Mouse (Mus musculus): ENCODE results near the gene Nlgn2. TPM values are rescaled to one million over a fixed set of nuclear protein-coding genes. Genes with fewer than 3 reads are reported as not detected.

Nlgn2 gene
- polyA plus RNA-seq, 1 experiment from 2014 or later, result 11.8 TPM

- Histone ChIP-seq H3K9ac (0 out of 2 replicates have a peak within 1 kb of the TSS, but pooled peaks have one; percentile 19), H3K36me3 (no peaks in the 10 kb centered on the region), H3K4me1 (peaks cover 15% of the 10 kb centered on the region; the same call in 1 of the 2 replicates), H3K27me3 (peaks cover 44% of the 10 kb centered on the region), H3K4me2 (replicated peaks) (peak within 1 kb of the TSS; percentile 25; the same call in 1 of the 2 replicates), H3K9me3 (no peaks in the 10 kb centered on the region), H3K4me3 (peak within 1 kb of the TSS; percentile 17), H3K27ac (no peak within 1 kb of the TSS)
- WGBS, result 19% methylated on average over 30 of the region's 30 CpGs
- ATAC-seq (ENCODE audit: low FRiP score, low read depth), result no peak
Observed at GRCm38 (mm10) chr11:69858113-69858998, 20.8 kb upstream of the Nlgn2 start, which contains the start of gene Tnk1. TSS of gene Tnk1 (minus strand) at chr11:69858730.

- Histone ChIP-seq H3K4me2 (replicated peaks) (peak overlapping the region; percentile 15; the same call in 1 of the 2 replicates), H3K27ac (no peak overlapping the region), H3K9me3 (no peaks in the 10 kb centered on the region), H3K27me3 (peaks cover 41% of the 10 kb centered on the region), H3K36me3 (peaks cover 21% of the 10 kb centered on the region), H3K9ac (no peak overlapping the region), H3K4me3 (no peak overlapping the region), H3K4me1 (peaks cover 23% of the 10 kb centered on the region)
- 20% methylated on average over 16 of the region's 16 CpGs for WGBS
- ATAC-seq (ENCODE audit: low FRiP score, low read depth), result no peak; the same call in 1 of the 2 replicates
Observed at GRCm38 (mm10) chr11:69855347-69855746, 17.8 kb upstream of the Nlgn2 start.

GRCm38 (mm10) chr11:69854680-69855079 is 17.1 kb upstream of the Nlgn2 start:
- no peak for ATAC-seq (ENCODE audit: low FRiP score, low read depth)

DNA sequence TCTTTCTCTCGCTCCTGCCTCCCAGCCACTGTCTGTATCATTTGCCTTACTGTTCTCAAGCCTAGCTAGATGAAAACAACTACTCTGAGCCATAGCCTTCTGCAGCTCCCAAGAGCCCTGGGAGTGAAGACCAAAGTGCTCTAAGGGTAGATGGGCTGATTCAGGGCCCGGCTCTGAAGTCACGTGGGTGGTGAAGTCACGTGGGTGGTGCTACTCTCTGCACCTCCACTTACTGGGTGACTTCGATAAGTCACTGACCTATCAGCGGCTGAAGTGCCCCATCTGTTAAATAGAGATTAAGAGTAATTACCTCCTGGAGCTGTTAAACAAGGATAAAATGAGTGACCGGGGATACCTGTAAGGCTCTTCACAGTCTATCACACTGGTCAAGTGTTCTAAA is 16.4 kb upstream of the Nlgn2 start:
- ATAC-seq (ENCODE audit: low FRiP score, low read depth), result no peak
- Histone ChIP-seq H3K36me3 (peaks cover 35% of the 10 kb centered on the region), H3K27me3 (peaks cover 28% of the 10 kb centered on the region), H3K4me3 (no peak overlapping the region), H3K9me3 (no peaks in the 10 kb centered on the region), H3K4me2 (replicated peaks) (no peak overlapping the region), H3K27ac (no peak overlapping the region; the same call in 1 of the 2 replicates), H3K4me1 (peaks cover 29% of the 10 kb centered on the region), H3K9ac (no peak overlapping the region)
- 66% methylated on average over 7 of the region's 7 CpGs for WGBS

More at GRCm38 (mm10) chr11:69854680-69855079, 17.1 kb upstream of the Nlgn2 start:
- Histone ChIP-seq H3K9me3 (no peaks in the 10 kb centered on the region), H3K4me2 (replicated peaks) (no peak overlapping the region), H3K9ac (no peak overlapping the region), H3K4me3 (no peak overlapping the region), H3K27me3 (peaks cover 34% of the 10 kb centered on the region), H3K4me1 (peaks cover 29% of the 10 kb centered on the region), H3K36me3 (peaks cover 28% of the 10 kb centered on the region), H3K27ac (no peak overlapping the region; the same call in 1 of the 2 replicates)
- WGBS, result 77% methylated on average over 10 of the region's 10 CpGs

- 68% methylated on average over 8 of the region's 8 CpGs for WGBS
- H3K27ac ChIP-seq, result no peak overlapping the region
- H3K4me1 ChIP-seq, result peaks cover 35% of the 10 kb centered on the region
Observed at GRCm38 (mm10) chr11:69850754-69851153, 13.2 kb upstream of the Nlgn2 start.

DNA sequence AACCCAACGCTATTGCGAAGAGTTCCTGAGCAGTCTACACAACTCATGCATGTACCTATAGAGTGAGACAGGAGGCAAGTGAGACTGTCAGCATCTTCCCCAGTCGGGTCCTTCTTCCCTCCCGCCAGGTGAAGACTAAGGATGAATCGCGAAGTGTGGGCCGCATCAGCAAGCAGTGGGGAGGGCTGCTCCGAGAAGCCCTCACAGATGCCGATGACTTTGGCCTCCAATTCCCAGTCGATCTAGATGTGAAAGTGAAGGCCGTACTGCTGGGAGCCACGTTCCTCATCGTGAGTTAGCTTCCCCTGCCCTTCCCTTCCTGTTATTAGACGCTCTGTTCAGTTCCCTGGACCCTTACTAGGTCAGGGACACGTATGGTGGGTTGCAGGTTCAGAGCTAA is 12.3 kb upstream of the Nlgn2 start:
- H3K36me3 ChIP-seq, result peaks cover 49% of the 10 kb centered on the region
- H3K27me3 ChIP-seq, result no peaks in the 10 kb centered on the region
- peaks cover 35% of the 10 kb centered on the region for H3K4me1 ChIP-seq
- H3K9me3 ChIP-seq, result no peaks in the 10 kb centered on the region
- H3K4me2 ChIP-seq (replicated peaks), result no peak overlapping the region
- H3K4me3 ChIP-seq, result no peak overlapping the region
- ATAC-seq (ENCODE audit: low FRiP score, low read depth), result no peak
- H3K9ac ChIP-seq, result no peak overlapping the region
- no peak overlapping the region for H3K27ac ChIP-seq
- WGBS, result 93% methylated on average over 15 of the region's 15 CpGs

More at GRCm38 (mm10) chr11:69850754-69851153, 13.2 kb upstream of the Nlgn2 start:
- H3K9me3 ChIP-seq, result no peaks in the 10 kb centered on the region
- peaks cover 49% of the 10 kb centered on the region for H3K36me3 ChIP-seq
- H3K9ac ChIP-seq, result no peak overlapping the region
- peak overlapping the region; percentile 1; the same call in 1 of the 2 replicates for H3K4me3 ChIP-seq
- ATAC-seq (ENCODE audit: low FRiP score, low read depth), result no peak
- H3K4me2 ChIP-seq (replicated peaks), result no peak overlapping the region
- no peaks in the 10 kb centered on the region for H3K27me3 ChIP-seq

GRCm38 (mm10) chr11:69849128-69849527 is 11.5 kb upstream of the Nlgn2 start:
- no peak overlapping the region for H3K9ac ChIP-seq
- no peaks in the 10 kb centered on the region for H3K9me3 ChIP-seq
- H3K27ac ChIP-seq, result no peak overlapping the region
- 89% methylated on average over 9 of the region's 9 CpGs for WGBS
- H3K4me1 ChIP-seq, result peaks cover 35% of the 10 kb centered on the region
- no peak overlapping the region for H3K4me3 ChIP-seq
- no peak overlapping the region for H3K4me2 ChIP-seq (replicated peaks)
- ATAC-seq (ENCODE audit: low FRiP score, low read depth), result no peak
- H3K36me3 ChIP-seq, result peaks cover 49% of the 10 kb centered on the region
- no peaks in the 10 kb centered on the region for H3K27me3 ChIP-seq

DNA sequence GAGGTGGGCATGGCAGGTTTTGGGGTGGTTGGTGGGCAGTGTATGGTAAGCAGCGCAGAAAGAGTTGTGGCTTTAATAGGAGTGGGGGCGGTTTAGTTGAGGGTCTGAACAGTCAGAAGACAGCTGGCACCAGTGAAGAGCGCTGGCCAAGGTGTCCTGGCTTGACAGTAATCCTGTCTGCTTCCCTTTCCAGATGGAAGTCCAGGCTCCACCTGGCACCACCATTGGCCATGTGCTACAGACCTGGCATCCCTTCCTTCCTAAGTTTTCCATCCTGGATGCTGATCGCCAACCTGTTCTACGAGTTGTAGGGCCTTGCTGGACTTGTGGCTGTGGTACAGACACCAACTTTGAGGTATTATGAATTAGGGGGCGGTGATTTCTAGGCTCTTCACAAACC is 10.4 kb upstream of the Nlgn2 start:
- H3K4me1 ChIP-seq, result peaks cover 33% of the 10 kb centered on the region
- 96% methylated on average over 6 of the region's 6 CpGs for WGBS
- no peak overlapping the region for H3K27ac ChIP-seq
- H3K4me2 ChIP-seq (replicated peaks), result peak overlapping the region; percentile 93
- H3K4me3 ChIP-seq, result peak overlapping the region; percentile 79
- no peak for ATAC-seq (ENCODE audit: low FRiP score, low read depth)
- peaks cover 49% of the 10 kb centered on the region for H3K36me3 ChIP-seq
- no peaks in the 10 kb centered on the region for H3K27me3 ChIP-seq
- H3K9me3 ChIP-seq, result no peaks in the 10 kb centered on the region
- H3K9ac ChIP-seq, result peak overlapping the region; percentile 90

DNA sequence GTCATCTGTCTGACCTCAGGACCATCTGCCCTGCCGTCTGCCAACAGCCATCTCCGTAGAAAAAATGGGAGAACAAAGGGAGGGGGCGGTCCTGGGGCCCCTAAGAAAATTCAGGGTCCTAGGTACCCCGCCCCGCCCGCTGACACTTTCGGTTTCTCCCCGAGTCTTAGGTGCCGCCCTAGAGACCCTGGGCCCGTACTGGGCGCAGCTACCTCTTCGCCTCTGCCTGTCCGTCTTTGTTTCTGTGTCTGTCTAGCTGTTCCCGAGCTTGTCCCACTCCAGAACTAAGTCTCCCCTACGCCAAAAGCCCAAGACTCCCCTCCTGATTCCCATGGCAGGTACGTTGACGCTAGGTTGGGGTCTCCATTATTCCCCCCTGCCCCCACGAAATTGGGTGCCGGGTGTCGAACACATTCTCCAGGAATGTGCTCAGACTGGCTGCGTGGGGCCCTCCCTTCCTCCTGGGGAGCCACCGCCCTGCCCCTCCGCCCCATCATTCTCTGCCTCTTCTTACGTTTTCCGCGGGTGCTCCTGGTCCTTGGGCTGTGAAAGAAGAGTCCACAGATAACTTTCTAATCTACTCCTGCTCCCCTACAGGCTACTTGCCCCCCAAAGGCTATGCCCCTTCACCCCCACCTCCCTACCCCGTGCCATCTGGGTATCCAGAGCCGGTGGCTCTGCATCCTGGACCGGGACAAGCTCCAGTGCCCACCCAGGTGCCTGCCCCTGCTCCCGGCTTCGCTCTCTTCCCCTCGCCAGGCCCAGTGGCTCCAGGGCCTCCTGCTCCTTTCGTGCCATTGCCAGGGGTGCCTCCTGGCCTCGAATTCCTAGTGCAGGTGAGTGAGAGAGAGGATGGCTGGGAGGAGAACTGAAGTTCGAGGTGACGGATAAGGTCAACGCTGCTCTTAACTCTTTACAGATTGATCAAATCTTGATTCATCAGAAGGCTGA is 9.4 kb upstream of the Nlgn2 start:
- no peaks in the 10 kb centered on the region for H3K9me3 ChIP-seq
- ATAC-seq (ENCODE audit: low FRiP score, low read depth), result peak; percentile 41
- peaks cover 31% of the 10 kb centered on the region for H3K4me1 ChIP-seq
- peak overlapping the region; percentile 79 for H3K4me3 ChIP-seq
- H3K36me3 ChIP-seq, result peaks cover 44% of the 10 kb centered on the region
- H3K9ac ChIP-seq, result peak overlapping the region; percentile 90
- H3K27ac ChIP-seq, result peak overlapping the region; percentile 96
- H3K27me3 ChIP-seq, result no peaks in the 10 kb centered on the region
- WGBS, result 12% methylated on average over 36 of the region's 37 CpGs
- peak overlapping the region; percentile 93 for H3K4me2 ChIP-seq (replicated peaks)

GRCm38 (mm10) chr11:69846198-69846680 is 8.7 kb upstream of the Nlgn2 start, which contains the start of gene Plscr3:
TSS of gene Plscr3 (plus strand) at chr11:69846376.
- Histone ChIP-seq H3K4me2 (replicated peaks) (peak within 1 kb of the TSS; percentile 93), H3K9me3 (no peaks in the 10 kb centered on the region), H3K36me3 (peaks cover 37% of the 10 kb centered on the region), H3K4me1 (peaks cover 31% of the 10 kb centered on the region), H3K9ac (peak within 1 kb of the TSS; percentile 90), H3K27me3 (no peaks in the 10 kb centered on the region), H3K4me3 (peak within 1 kb of the TSS; percentile 79), H3K27ac (peak within 1 kb of the TSS; percentile 96)
- 0% methylated on average over 35 of the region's 38 CpGs for WGBS
- peak; percentile 93 for ATAC-seq (ENCODE audit: low FRiP score, low read depth)

DNA sequence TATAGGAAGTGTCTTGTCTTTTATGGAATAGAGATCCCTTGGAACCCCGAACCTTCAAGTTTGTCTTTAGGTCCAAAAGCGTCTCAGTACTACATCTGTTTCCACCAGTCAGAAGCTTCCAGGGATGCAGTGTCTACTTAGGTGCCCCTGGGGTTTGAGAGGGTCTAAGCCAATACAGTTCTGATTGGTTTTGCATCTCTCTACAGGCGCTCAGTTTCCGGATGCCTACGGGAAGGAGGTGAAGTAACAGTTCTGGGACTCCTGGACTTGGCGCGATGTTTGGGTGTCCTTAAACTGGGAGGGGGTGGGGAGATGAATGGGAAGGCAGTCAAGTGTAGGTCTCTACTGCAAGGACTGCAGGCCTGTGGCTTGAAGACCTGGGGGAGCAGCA is 1.1 kb upstream of the Nlgn2 start:
- Histone ChIP-seq H3K9ac (peak overlapping the region; percentile 75), H3K4me3 (peak overlapping the region; percentile 81), H3K27me3 (peaks cover 20% of the 10 kb centered on the region; the same call in 1 of the 2 replicates), H3K9me3 (no peaks in the 10 kb centered on the region), H3K36me3 (0 out of 2 replicates have a peak, but pooled peaks cover 2% of the 10 kb centered on the region), H3K4me2 (replicated peaks) (peak overlapping the region; percentile 93), H3K4me1 (peaks cover 41% of the 10 kb centered on the region), H3K27ac (peak overlapping the region; percentile 93)
- no peak for ATAC-seq (ENCODE audit: low FRiP score, low read depth)
- WGBS, result 2% methylated on average over 7 of the region's 7 CpGs

Data from limb, embryonic 13.5 days (tissue).